ENCODE assay signal across 7 mouse cellular contexts in genomic region chr9:64386466-64387211, GRCm38 (mm10). TPM values are rescaled to one million over a fixed set of nuclear protein-coding genes. Genes with fewer than 3 reads are reported as not detected.
DNase-seq lines count a peak whose midpoint lies in the region; ATAC-seq lines count a peak whose summit lies in the region.

No protein-coding gene starts in this region.

- no peak for DNase-seq in lung, postnatal 4 days
- peak; percentile 45 for DNase-seq in embryo, embryonic 10.5 days (ENCODE audit: low spot score)
- peak; percentile 51 for DNase-seq in hindbrain, embryonic 11.5 days (ENCODE audit: low spot score)
- DNase-seq in midbrain, embryonic 14.5 days = peak; percentile 54
- no peak for DNase-seq in urinary bladder, adult 2 months (ENCODE audit: low spot score)
- DNase-seq in urinary bladder, adult 18-20 months (ENCODE audit: low spot score in 2 of 2) = no peak

- H3K27ac ChIP-seq in lung, embryonic 15.5 days = no peak overlapping the region
- H3K27ac ChIP-seq in hindbrain, embryonic 11.5 days (ENCODE audit: low read depth, low read length) = no peak overlapping the region
- no peak overlapping the region for H3K27ac ChIP-seq in midbrain, embryonic 14.5 days (replicated peaks; ENCODE audit: low read depth, low read length)

- peak overlapping the region; percentile 43; the same call in 1 of the 2 replicates for H3K9ac ChIP-seq in lung, embryonic 15.5 days
- H3K9ac ChIP-seq in hindbrain, embryonic 11.5 days (ENCODE audit: low read depth, low read length) = peak overlapping the region; percentile 69; the same call in 1 of the 2 replicates
- peak overlapping the region; percentile 63 for H3K9ac ChIP-seq in midbrain, embryonic 14.5 days (replicated peaks; ENCODE audit: low read length)

- no peak for ATAC-seq in lung, embryonic 15.5 days (ENCODE audit: borderline replicate concordance, extremely low read depth, low FRiP score, low TSS enrichment)
- ATAC-seq in hindbrain, embryonic 11.5 days (ENCODE audit: low FRiP score) = no peak
- no peak for ATAC-seq in midbrain, embryonic 14.5 days (ENCODE audit: low FRiP score, low TSS enrichment)

- H3K4me3 ChIP-seq in lung, embryonic 15.5 days = peak overlapping the region; percentile 55
- H3K4me3 ChIP-seq in hindbrain, embryonic 11.5 days (ENCODE audit: low read depth, low read length) = peak overlapping the region; percentile 65
- H3K4me3 ChIP-seq in midbrain, embryonic 14.5 days (replicated peaks; ENCODE audit: low read depth, low read length) = peak overlapping the region; percentile 65

- H3K4me2 ChIP-seq in lung, embryonic 15.5 days = peak overlapping the region; percentile 100
- peak overlapping the region; percentile 100 for H3K4me2 ChIP-seq in hindbrain, embryonic 11.5 days (replicated peaks; ENCODE audit: low read depth, low read length)
- peak overlapping the region; percentile 100 for H3K4me2 ChIP-seq in midbrain, embryonic 14.5 days (ENCODE audit: low read length)

- H3K27me3 ChIP-seq in lung, embryonic 15.5 days = peaks cover 63% of the 10 kb centered on the region
- peaks cover 39% of the 10 kb centered on the region for H3K27me3 ChIP-seq in hindbrain, embryonic 11.5 days (ENCODE audit: control insufficient read depth, insufficient read depth, low read length)
- peaks cover 33% of the 10 kb centered on the region for H3K27me3 ChIP-seq in midbrain, embryonic 14.5 days (ENCODE audit: control insufficient read depth, insufficient read depth, low read length)

- peaks cover 39% of the 10 kb centered on the region for H3K4me1 ChIP-seq in lung, embryonic 15.5 days
- peaks cover 11% of the 10 kb centered on the region for H3K4me1 ChIP-seq in hindbrain, embryonic 11.5 days (replicated peaks; ENCODE audit: control insufficient read depth, insufficient read depth, low read length)
- H3K4me1 ChIP-seq in midbrain, embryonic 14.5 days (ENCODE audit: control insufficient read depth, insufficient read depth, low read length) = peaks cover 13% of the 10 kb centered on the region

- no peaks in the 10 kb centered on the region for H3K36me3 ChIP-seq in lung, embryonic 15.5 days
- no peaks in the 10 kb centered on the region for H3K36me3 ChIP-seq in hindbrain, embryonic 11.5 days (ENCODE audit: control insufficient read depth, insufficient read depth, low read length)
- H3K36me3 ChIP-seq in midbrain, embryonic 14.5 days (ENCODE audit: control insufficient read depth, insufficient read depth, low read length) = no peaks in the 10 kb centered on the region

- H3K9me3 ChIP-seq in lung, embryonic 15.5 days = no peaks in the 10 kb centered on the region
- no peaks in the 10 kb centered on the region for H3K9me3 ChIP-seq in hindbrain, embryonic 11.5 days (ENCODE audit: control insufficient read depth, low read length)
- H3K9me3 ChIP-seq in midbrain, embryonic 14.5 days (ENCODE audit: control insufficient read depth, low read length) = no peaks in the 10 kb centered on the region

- WGBS in lung, embryonic 15.5 days = 2% methylated on average over 45 of the region's 45 CpGs
- WGBS in hindbrain, embryonic 11.5 days = 1% methylated on average over 45 of the region's 45 CpGs
- under 1% methylated on average over 45 of the region's 45 CpGs for WGBS in midbrain, embryonic 14.5 days

RNA-seq across cellular contexts. Expression of gene Megf11, which starts 1.2 kb away (rescaled TPM):
- 0.93 and 1.0 TPM in 2 replicates for polyA plus RNA-seq in lung, embryonic 15.5 days (2015; fragmentation: Nextera tagmentation; extraction: Ambion mirVana)
- polyA plus RNA-seq in hindbrain, embryonic 11.5 days (2014; fragmentation: Nextera tagmentation; extraction: Ambion mirVana) = 4.3 and 5.0 TPM in 2 replicates
- 17.1 and 18.6 TPM in 2 replicates for polyA plus RNA-seq in midbrain, embryonic 14.5 days (2014; fragmentation: Nextera tagmentation; extraction: Ambion mirVana)
- 0.17 and 0.22 TPM in 2 replicates for polyA plus RNA-seq in urinary bladder, adult 2 months (2012; rRNA removed)

RNA-seq across cellular contexts. Expression of gene Dis3l, which starts 45.6 kb away (rescaled TPM):
- 19.2 and 21.4 TPM in 2 replicates for polyA plus RNA-seq in lung, embryonic 15.5 days (2015; fragmentation: Nextera tagmentation; extraction: Ambion mirVana)
- 21.7 and 25.7 TPM in 2 replicates for polyA plus RNA-seq in hindbrain, embryonic 11.5 days (2014; fragmentation: Nextera tagmentation; extraction: Ambion mirVana)
- polyA plus RNA-seq in midbrain, embryonic 14.5 days (2014; fragmentation: Nextera tagmentation; extraction: Ambion mirVana) = 17.1 and 23.9 TPM in 2 replicates
- polyA plus RNA-seq in urinary bladder, adult 2 months (2012; rRNA removed) = 20.2 and 21.5 TPM in 2 replicates

Comparison
In these comparisons a context has a peak if more than half of its experiments do, and no peak if none do; other contexts are left out.
1. DNase-seq: peak in embryo, embryonic 10.5 days (single experiment), hindbrain, embryonic 11.5 days (single experiment) and midbrain, embryonic 14.5 days (single experiment); none in lung, postnatal 4 days (0 of 2), urinary bladder, adult 2 months (single experiment) and urinary bladder, adult 18-20 months (0 of 2).
2. Peak in every context shown above with its lines, with median percentiles within 50 percentile points of each other: H3K4me2 ChIP-seq, H3K4me3 ChIP-seq and H3K9ac ChIP-seq.